Mouse (Mus musculus) erythroblast, embryonic 14.5 days (primary cell): ENCODE measurements around the gene Bmp2k.

Experiments used
- GATA1 ChIP-seq: IDR thresholded peaks from 2 replicates; pipeline ENCODE4 v1.6.1; 2012; ENCODE audit warnings: low read length, inconsistent platforms, mixed read lengths
- TAL1 ChIP-seq: IDR thresholded peaks from 3 replicates; pipeline ENCODE4 v1.6.1; 2012; ENCODE audit warnings: low read length, inconsistent platforms, mixed read lengths

- TF ChIP-seq TAL1 (no peak), GATA1 (no peak)
These were observed 68.3 kb downstream of the Bmp2k start for GRCm38 (mm10) chr5:97065746-97066145.
